Mouse (Mus musculus): ENCODE data around the gene Samd8. TPM values are rescaled to one million over a fixed set of nuclear protein-coding genes. Genes with fewer than 3 reads are reported as not detected.

Samd8 gene
- polyA plus RNA-seq, 1 experiment from 2014 or later = 11.5 TPM

DNA sequence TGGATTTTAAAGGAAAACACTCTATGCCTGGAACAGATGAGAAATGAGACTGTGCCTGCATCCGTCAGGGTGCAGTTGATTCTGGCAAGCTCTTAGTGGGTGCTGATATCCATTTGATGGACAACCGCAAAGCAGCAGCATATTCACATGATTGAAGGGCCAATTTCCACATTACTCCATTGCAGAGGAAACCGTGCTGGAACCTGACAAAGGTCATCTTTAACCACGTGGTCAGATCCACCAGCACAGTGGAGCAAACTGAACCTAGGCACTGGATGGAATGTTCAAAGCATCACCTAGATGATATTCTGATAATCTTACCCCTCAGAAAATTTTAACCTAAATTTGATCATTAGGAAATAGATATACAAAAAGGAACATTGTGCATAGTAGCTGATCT is 25.9 kb downstream of the Samd8 start:
- Histone ChIP-seq H3K9ac (ENCODE audit: low read length) (no peak overlapping the region), H3K27me3 (ENCODE audit: control insufficient read depth, insufficient read depth, low read length) (no peaks in the 10 kb centered on the region), H3K36me3 (ENCODE audit: control insufficient read depth, insufficient read depth, low read length) (peaks cover 33% of the 10 kb centered on the region), H3K4me2 (ENCODE audit: low read length) (no peak overlapping the region), H3K27ac (replicated peaks in 1 of 2; ENCODE audit: control insufficient read depth in 1 of 2, insufficient read depth in 1 of 2, low read depth in 2 of 2, low read length in 2 of 2) (no peak overlapping the region), H3K9me3 (ENCODE audit: control insufficient read depth, low read length) (no peaks in the 10 kb centered on the region), H3K4me3 (ENCODE audit: control insufficient read depth in 1 of 2, insufficient read depth in 1 of 2, low read depth in 1 of 2, low read length in 2 of 2) (no peak overlapping the region), H3K4me1 (ENCODE audit: control insufficient read depth in 2 of 2, insufficient read depth in 2 of 2, low read length in 2 of 2) (peaks cover 0 to 6% of the 10 kb centered on the region in 2 experiments; a peak in 2 of 4 replicates)
- WGBS = 87% methylated on average over 4 of the region's 4 CpGs
- no peak for ATAC-seq (ENCODE audit: insufficient number of reproducible peaks, insufficient read depth, low FRiP score, low read depth)

DNA sequence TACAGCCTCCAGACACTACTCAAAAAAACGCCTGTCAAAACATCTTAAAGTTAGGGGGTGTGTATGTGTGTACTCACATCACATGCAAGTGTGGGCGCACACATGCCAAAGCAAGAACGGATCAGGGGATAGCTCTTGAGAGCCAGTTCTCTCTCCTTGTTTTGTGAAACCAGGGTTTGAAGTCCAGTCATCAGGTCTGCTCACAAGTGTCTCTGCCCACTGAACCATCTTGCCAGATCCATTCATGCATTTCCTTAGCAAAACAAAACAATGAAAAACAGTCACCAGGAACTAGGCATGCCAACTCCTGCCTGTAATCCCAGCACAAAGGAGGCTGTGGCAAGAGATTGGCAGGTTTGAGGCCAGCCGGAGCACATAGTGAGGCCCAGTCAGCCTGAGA is 36.2 kb downstream of the Samd8 start:
- no peak overlapping the region for H3K4me2 ChIP-seq (ENCODE audit: low read length)
- H3K36me3 ChIP-seq (ENCODE audit: control insufficient read depth, insufficient read depth, low read length) = peaks cover 44% of the 10 kb centered on the region
- H3K9ac ChIP-seq (ENCODE audit: low read length) = no peak overlapping the region
- no peaks in the 10 kb centered on the region for H3K27me3 ChIP-seq (ENCODE audit: control insufficient read depth, insufficient read depth, low read length)
- H3K4me1 ChIP-seq (ENCODE audit: control insufficient read depth in 2 of 2, insufficient read depth in 2 of 2, low read length in 2 of 2) = no peaks in the 10 kb centered on the region
- H3K4me3 ChIP-seq (ENCODE audit: control insufficient read depth in 1 of 2, insufficient read depth in 1 of 2, low read depth in 1 of 2, low read length in 2 of 2) = no peak overlapping the region
- H3K27ac ChIP-seq (replicated peaks in 1 of 2; ENCODE audit: control insufficient read depth in 1 of 2, insufficient read depth in 1 of 2, low read depth in 2 of 2, low read length in 2 of 2) = no peak overlapping the region
- ATAC-seq (ENCODE audit: insufficient number of reproducible peaks, insufficient read depth, low FRiP score, low read depth) = no peak
- WGBS = 83% methylated on average over 4 of the region's 4 CpGs
- H3K9me3 ChIP-seq (ENCODE audit: control insufficient read depth, low read length) = no peaks in the 10 kb centered on the region

GRCm38 (mm10) chr14:21787374-21787773 is 37.0 kb downstream of the Samd8 start:
- Histone ChIP-seq H3K27ac (replicated peaks in 1 of 2; ENCODE audit: control insufficient read depth in 1 of 2, insufficient read depth in 1 of 2, low read depth in 2 of 2, low read length in 2 of 2) (no peak overlapping the region), H3K36me3 (ENCODE audit: control insufficient read depth, insufficient read depth, low read length) (peaks cover 52% of the 10 kb centered on the region), H3K4me3 (ENCODE audit: control insufficient read depth in 1 of 2, insufficient read depth in 1 of 2, low read depth in 1 of 2, low read length in 2 of 2) (no peak overlapping the region), H3K9ac (ENCODE audit: low read length) (no peak overlapping the region), H3K4me2 (ENCODE audit: low read length) (no peak overlapping the region), H3K4me1 (ENCODE audit: control insufficient read depth in 2 of 2, insufficient read depth in 2 of 2, low read length in 2 of 2) (no peaks in the 10 kb centered on the region), H3K27me3 (ENCODE audit: control insufficient read depth, insufficient read depth, low read length) (no peaks in the 10 kb centered on the region), H3K9me3 (ENCODE audit: control insufficient read depth, low read length) (no peaks in the 10 kb centered on the region)
- 79% methylated on average over 3 of the region's 3 CpGs for WGBS
- ATAC-seq (ENCODE audit: insufficient number of reproducible peaks, insufficient read depth, low FRiP score, low read depth) = no peak

DNA sequence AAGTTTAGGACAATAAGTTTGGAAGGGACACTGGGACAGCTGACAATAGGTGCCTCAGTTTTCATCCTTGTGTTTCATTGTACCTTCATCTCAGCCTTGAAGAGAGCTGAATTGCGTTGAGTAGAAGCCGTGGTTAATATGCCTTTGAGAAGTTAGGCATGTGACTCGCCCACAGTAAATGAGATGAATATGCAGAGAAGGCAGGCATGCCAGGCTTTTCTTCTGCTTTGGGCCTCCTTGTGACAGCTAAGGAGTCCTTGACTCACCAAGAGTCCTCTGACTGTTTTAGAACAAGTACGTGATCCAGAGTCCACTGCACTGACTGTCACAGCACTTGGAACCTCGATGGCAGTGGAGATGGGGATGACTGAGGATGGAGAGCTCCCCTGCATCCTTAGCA is 37.8 kb downstream of the Samd8 start:
- Histone ChIP-seq H3K9me3 (ENCODE audit: control insufficient read depth, low read length) (no peaks in the 10 kb centered on the region), H3K4me2 (ENCODE audit: low read length) (no peak overlapping the region), H3K4me1 (ENCODE audit: control insufficient read depth in 2 of 2, insufficient read depth in 2 of 2, low read length in 2 of 2) (no peaks in the 10 kb centered on the region), H3K36me3 (ENCODE audit: control insufficient read depth, insufficient read depth, low read length) (peaks cover 57% of the 10 kb centered on the region), H3K9ac (ENCODE audit: low read length) (no peak overlapping the region), H3K27ac (replicated peaks in 1 of 2; ENCODE audit: control insufficient read depth in 1 of 2, insufficient read depth in 1 of 2, low read depth in 2 of 2, low read length in 2 of 2) (no peak overlapping the region), H3K27me3 (ENCODE audit: control insufficient read depth, insufficient read depth, low read length) (no peaks in the 10 kb centered on the region), H3K4me3 (ENCODE audit: control insufficient read depth in 1 of 2, insufficient read depth in 1 of 2, low read depth in 1 of 2, low read length in 2 of 2) (no peak overlapping the region)
- ATAC-seq (ENCODE audit: insufficient number of reproducible peaks, insufficient read depth, low FRiP score, low read depth) = no peak
- 90% methylated on average over 5 of the region's 5 CpGs for WGBS

- no peak overlapping the region for H3K4me3 ChIP-seq (ENCODE audit: control insufficient read depth in 1 of 2, insufficient read depth in 1 of 2, low read depth in 1 of 2, low read length in 2 of 2)
- no peak overlapping the region for H3K4me2 ChIP-seq (ENCODE audit: low read length)
- no peak overlapping the region for H3K9ac ChIP-seq (ENCODE audit: low read length)
- WGBS = 90% methylated on average over 9 of the region's 9 CpGs
- no peaks in the 10 kb centered on the region for H3K9me3 ChIP-seq (ENCODE audit: control insufficient read depth, low read length)
- no peaks in the 10 kb centered on the region for H3K4me1 ChIP-seq (ENCODE audit: control insufficient read depth in 2 of 2, insufficient read depth in 2 of 2, low read length in 2 of 2)
- no peak for ATAC-seq (ENCODE audit: insufficient number of reproducible peaks, insufficient read depth, low FRiP score, low read depth)
- H3K36me3 ChIP-seq (ENCODE audit: control insufficient read depth, insufficient read depth, low read length) = peaks cover 53% of the 10 kb centered on the region
- no peak overlapping the region for H3K27ac ChIP-seq (replicated peaks in 1 of 2; ENCODE audit: control insufficient read depth in 1 of 2, insufficient read depth in 1 of 2, low read depth in 2 of 2, low read length in 2 of 2)
- H3K27me3 ChIP-seq (ENCODE audit: control insufficient read depth, insufficient read depth, low read length) = no peaks in the 10 kb centered on the region
Measured at GRCm38 (mm10) chr14:21790585-21791251, 40.4 kb downstream of the Samd8 start.

DNA sequence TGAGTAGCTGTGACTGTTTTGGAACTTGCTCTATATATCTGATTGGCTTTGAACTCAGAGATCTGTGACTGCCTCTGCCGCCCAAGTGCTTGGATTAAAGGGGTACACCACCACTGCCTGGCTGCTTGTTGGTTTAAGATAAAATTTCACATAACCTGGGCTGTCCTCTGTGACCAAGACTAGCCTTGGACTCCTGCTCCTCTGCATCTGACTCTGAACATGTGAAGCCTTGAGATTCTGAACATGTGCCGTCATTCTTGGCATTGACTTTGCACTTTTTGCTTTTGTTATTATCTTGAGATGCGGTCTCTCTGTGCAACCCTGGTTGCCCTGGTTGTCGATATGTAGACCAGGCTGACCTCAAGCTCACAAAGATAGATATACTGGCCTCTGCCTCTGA is 41.4 kb downstream of the Samd8 start:
- H3K4me2 ChIP-seq (ENCODE audit: low read length) = no peak overlapping the region
- peaks cover 50% of the 10 kb centered on the region for H3K36me3 ChIP-seq (ENCODE audit: control insufficient read depth, insufficient read depth, low read length)
- no peak overlapping the region for H3K27ac ChIP-seq (replicated peaks in 1 of 2; ENCODE audit: control insufficient read depth in 1 of 2, insufficient read depth in 1 of 2, low read depth in 2 of 2, low read length in 2 of 2)
- no peaks in the 10 kb centered on the region for H3K9me3 ChIP-seq (ENCODE audit: control insufficient read depth, low read length)
- no peaks in the 10 kb centered on the region for H3K4me1 ChIP-seq (ENCODE audit: control insufficient read depth in 2 of 2, insufficient read depth in 2 of 2, low read length in 2 of 2)
- H3K9ac ChIP-seq (ENCODE audit: low read length) = no peak overlapping the region
- no peaks in the 10 kb centered on the region for H3K27me3 ChIP-seq (ENCODE audit: control insufficient read depth, insufficient read depth, low read length)
- no peak overlapping the region for H3K4me3 ChIP-seq (ENCODE audit: control insufficient read depth in 1 of 2, insufficient read depth in 1 of 2, low read depth in 1 of 2, low read length in 2 of 2)
- ATAC-seq (ENCODE audit: insufficient number of reproducible peaks, insufficient read depth, low FRiP score, low read depth) = no peak
- 82% methylated on average over 4 of the region's 4 CpGs for WGBS

- Histone ChIP-seq H3K9ac (ENCODE audit: low read length) (no peak overlapping the region), H3K4me1 (ENCODE audit: control insufficient read depth in 2 of 2, insufficient read depth in 2 of 2, low read length in 2 of 2) (no peaks in the 10 kb centered on the region), H3K4me2 (ENCODE audit: low read length) (no peak overlapping the region), H3K36me3 (ENCODE audit: control insufficient read depth, insufficient read depth, low read length) (peaks cover 50% of the 10 kb centered on the region), H3K4me3 (ENCODE audit: control insufficient read depth in 1 of 2, insufficient read depth in 1 of 2, low read depth in 1 of 2, low read length in 2 of 2) (no peak overlapping the region), H3K27ac (replicated peaks in 1 of 2; ENCODE audit: control insufficient read depth in 1 of 2, insufficient read depth in 1 of 2, low read depth in 2 of 2, low read length in 2 of 2) (no peak overlapping the region), H3K9me3 (ENCODE audit: control insufficient read depth, low read length) (no peaks in the 10 kb centered on the region), H3K27me3 (ENCODE audit: control insufficient read depth, insufficient read depth, low read length) (no peaks in the 10 kb centered on the region)
- WGBS = 90% methylated on average over 6 of the region's 6 CpGs
- ATAC-seq (ENCODE audit: insufficient number of reproducible peaks, insufficient read depth, low FRiP score, low read depth) = no peak
Measured at GRCm38 (mm10) chr14:21792250-21792649, 41.9 kb downstream of the Samd8 start.

- H3K4me3 ChIP-seq (ENCODE audit: control insufficient read depth in 1 of 2, insufficient read depth in 1 of 2, low read depth in 1 of 2, low read length in 2 of 2) = no peak overlapping the region
- no peak overlapping the region for H3K4me2 ChIP-seq (ENCODE audit: low read length)
- no peaks in the 10 kb centered on the region for H3K9me3 ChIP-seq (ENCODE audit: control insufficient read depth, low read length)
- H3K4me1 ChIP-seq (ENCODE audit: control insufficient read depth in 2 of 2, insufficient read depth in 2 of 2, low read length in 2 of 2) = no peaks in the 10 kb centered on the region
- H3K27me3 ChIP-seq (ENCODE audit: control insufficient read depth, insufficient read depth, low read length) = no peaks in the 10 kb centered on the region
- H3K27ac ChIP-seq (replicated peaks in 1 of 2; ENCODE audit: control insufficient read depth in 1 of 2, insufficient read depth in 1 of 2, low read depth in 2 of 2, low read length in 2 of 2) = no peak overlapping the region
- ATAC-seq (ENCODE audit: insufficient number of reproducible peaks, insufficient read depth, low FRiP score, low read depth) = no peak
- no peak overlapping the region for H3K9ac ChIP-seq (ENCODE audit: low read length)
- WGBS = 94% methylated on average over 4 of the region's 4 CpGs
- H3K36me3 ChIP-seq (ENCODE audit: control insufficient read depth, insufficient read depth, low read length) = peaks cover 25% of the 10 kb centered on the region; the same call in 1 of the 2 replicates
Measured at GRCm38 (mm10) chr14:21800641-21801040, 50.3 kb downstream of the Samd8 start.

Data from heart, embryonic 14.5 days (tissue).